Comparison of ENCODE assay signal across 8 mouse cellular contexts in genomic region chr4:141010526-141010925, GRCm38 (mm10). TPM values are rescaled to one million over a fixed set of nuclear protein-coding genes. Genes with fewer than 3 reads are reported as not detected.
A peak's percentile ranks its signal among the peaks of the same experiment; 100 is the strongest.
DNase-seq lines count a peak whose midpoint lies in the region; ATAC-seq and TF ChIP-seq lines count a peak whose summit lies in the region.

No protein-coding gene starts in this region.

- H3K9ac ChIP-seq in heart, postnatal 0 days (replicated peaks; ENCODE audit: low read depth, low read length), result peak overlapping the region; percentile 67
- peak overlapping the region; percentile 39; the same call in 1 of the 2 replicates for H3K9ac ChIP-seq in liver, embryonic 13.5 days

- H3K4me2 ChIP-seq in heart, postnatal 0 days (ENCODE audit: low read depth, low read length), result peak overlapping the region; percentile 82
- H3K4me2 ChIP-seq in liver, embryonic 13.5 days, result peak overlapping the region; percentile 62

- TF ChIP-seq POLR2A in cortical plate, adult 2 months (IDR thresholded peaks at IDR 0.05; ENCODE audit: extremely low read depth, insufficient read depth, low read length), result no peak
- no peak for TF ChIP-seq POLR2A in olfactory bulb, adult 2 months (IDR thresholded peaks at IDR 0.05; ENCODE audit: insufficient read depth, low read depth, low read length)

- H3K27me3 ChIP-seq in heart, postnatal 0 days (ENCODE audit: control insufficient read depth, insufficient read depth, low read length), result no peaks in the 10 kb centered on the region
- peaks cover 34% of the 10 kb centered on the region for H3K27me3 ChIP-seq in liver, embryonic 13.5 days

- no peaks in the 10 kb centered on the region for H3K9me3 ChIP-seq in heart, postnatal 0 days (replicated peaks; ENCODE audit: control insufficient read depth, low read length)
- no peaks in the 10 kb centered on the region for H3K9me3 ChIP-seq in liver, embryonic 13.5 days (replicated peaks)

- TF ChIP-seq CTCF in cortical plate, adult 2 months (IDR thresholded peaks at IDR 0.05; ENCODE audit: extremely low read depth, insufficient read depth, low read length), result no peak
- TF ChIP-seq CTCF in heart, postnatal 0 days (IDR thresholded peaks at IDR 0.05; ENCODE audit: low read depth), result no peak
- TF ChIP-seq CTCF in olfactory bulb, adult 2 months (IDR thresholded peaks at IDR 0.05; ENCODE audit: insufficient read depth, low read depth, low read length), result no peak

- no peak for TF ChIP-seq EP300 in heart, postnatal 0 days (IDR thresholded peaks at IDR 0.05; ENCODE audit: low read depth)

- no peak overlapping the region for H3K27ac ChIP-seq in cortical plate, adult 2 months (ENCODE audit: insufficient read depth, low read length)
- peak overlapping the region; percentile 68 for H3K27ac ChIP-seq in heart, postnatal 0 days (ENCODE audit: low read depth)
- H3K27ac ChIP-seq in liver, embryonic 13.5 days, result no peak overlapping the region
- no peak overlapping the region for H3K27ac ChIP-seq in olfactory bulb, adult 2 months (ENCODE audit: insufficient read depth, low read depth, low read length)

- DNase-seq in gastrocnemius, postnatal 14 days, result peak; percentile 62
- no peak for DNase-seq in gastrocnemius, postnatal 25 days
- DNase-seq in heart, postnatal 0 days (ENCODE audit: low spot score), result no peak
- no peak for DNase-seq in liver, embryonic 13.5 days
- no peak for DNase-seq in left cerebral cortex, adult 9 months (ENCODE audit: low spot score in 2 of 2)
- DNase-seq in gastrocnemius, postnatal 10 days, result no peak

- peaks cover 11% of the 10 kb centered on the region; the same call in 1 of the 2 replicates for H3K36me3 ChIP-seq in heart, postnatal 0 days (replicated peaks; ENCODE audit: control insufficient read depth, insufficient read depth, low read length)
- peaks cover 18% of the 10 kb centered on the region for H3K36me3 ChIP-seq in liver, embryonic 13.5 days

- H3K4me3 ChIP-seq in cortical plate, adult 2 months (ENCODE audit: insufficient read depth, low read length), result peak overlapping the region; percentile 59
- peak overlapping the region; percentile 58 for H3K4me3 ChIP-seq in heart, postnatal 0 days (ENCODE audit: low read depth, low read length)
- H3K4me3 ChIP-seq in liver, embryonic 13.5 days (replicated peaks), result peak overlapping the region; percentile 50
- H3K4me3 ChIP-seq in olfactory bulb, adult 2 months (ENCODE audit: insufficient read depth, low read depth, low read length), result peak overlapping the region; percentile 49

- WGBS in heart, postnatal 0 days, result 1% methylated on average over 26 of the region's 26 CpGs
- WGBS in liver, embryonic 13.5 days (ENCODE audit: insufficient replicate concordance), result 1% methylated on average over 26 of the region's 26 CpGs
- under 1% methylated on average over 26 of the region's 26 CpGs for WGBS in olfactory bulb, adult 2 months

- peaks cover 8% of the 10 kb centered on the region; the same call in 1 of the 2 replicates for H3K4me1 ChIP-seq in cortical plate, adult 2 months (ENCODE audit: control insufficient read depth, insufficient read depth, low read length)
- peaks cover 8% of the 10 kb centered on the region; the same call in 1 of the 2 replicates for H3K4me1 ChIP-seq in heart, postnatal 0 days (ENCODE audit: control insufficient read depth, insufficient read depth)
- H3K4me1 ChIP-seq in liver, embryonic 13.5 days (replicated peaks), result peaks cover 28% of the 10 kb centered on the region
- peaks cover 26% of the 10 kb centered on the region for H3K4me1 ChIP-seq in olfactory bulb, adult 2 months (ENCODE audit: control insufficient read depth, insufficient read depth, low read length)

- peak; percentile 45 for ATAC-seq in heart, postnatal 0 days (ENCODE audit: insufficient read depth, low read depth)
- ATAC-seq in liver, embryonic 13.5 days (ENCODE audit: low read depth), result no peak

- intact Hi-C loops in gastrocnemius, postnatal 14 days (cut with DNase I; ENCODE audit: low total_unique reads), result no loop called here

RNA-seq across cellular contexts. Expression of gene Mfap2, which starts 0.3 kb away (rescaled TPM):
- total RNA-seq in gastrocnemius, postnatal 14 days (2021), result 10 to 100 TPM; 33.9 to 47.3 TPM
- total RNA-seq in gastrocnemius, postnatal 25 days (2021), result 10 to 100 TPM; 11.9 to 13.3 TPM
- polyA plus RNA-seq in cortical plate, adult 2 months (2012; rRNA removed), result 9.6 and 10.9 TPM in 2 replicates
- total RNA-seq in heart, postnatal 0 days (2014; rRNA removed; ENCODE audit: low replicate concordance), result 45.0 and 47.8 TPM in 2 replicates
- 114 and 129 TPM in 2 replicates for polyA plus RNA-seq in heart, postnatal 0 days (2015; fragmentation: Nextera tagmentation; extraction: Ambion mirVana)
- 21.8 and 22.5 TPM in 2 replicates for polyA plus RNA-seq in liver, embryonic 13.5 days (2015; fragmentation: Nextera tagmentation; extraction: Ambion mirVana)
- polyA plus RNA-seq in olfactory bulb, adult 2 months (2012; ENCODE audit: insufficient read depth, insufficient read length, low replicate concordance, missing spikeins), result not detected in 2 replicates
- 10 to 100 TPM; 79.1 to 88.6 TPM for total RNA-seq in gastrocnemius, postnatal 10 days (2021)

RNA-seq across cellular contexts. Expression of gene Atp13a2, which starts 23.9 kb away (rescaled TPM):
- total RNA-seq in gastrocnemius, postnatal 14 days (2021), result 10 to 100 TPM; 16.1 to 17.0 TPM
- 10 to 100 TPM; 16.4 to 18.2 TPM for total RNA-seq in gastrocnemius, postnatal 25 days (2021)
- 180 and 187 TPM in 2 replicates for polyA plus RNA-seq in cortical plate, adult 2 months (2012; rRNA removed)
- 45.8 and 47.7 TPM in 2 replicates for total RNA-seq in heart, postnatal 0 days (2014; rRNA removed; ENCODE audit: low replicate concordance)
- 18.8 and 19.3 TPM in 2 replicates for polyA plus RNA-seq in heart, postnatal 0 days (2015; fragmentation: Nextera tagmentation; extraction: Ambion mirVana)
- 15.6 and 16.1 TPM in 2 replicates for polyA plus RNA-seq in liver, embryonic 13.5 days (2015; fragmentation: Nextera tagmentation; extraction: Ambion mirVana)
- polyA plus RNA-seq in olfactory bulb, adult 2 months (2012; ENCODE audit: insufficient read depth, insufficient read length, low replicate concordance, missing spikeins), result not detected in 2 replicates
- total RNA-seq in gastrocnemius, postnatal 10 days (2021), result 10 to 100 TPM; 19.1 to 25.9 TPM

RNA-seq across cellular contexts. Expression of gene Sdhb, which starts 49.5 kb away (rescaled TPM):
- total RNA-seq in gastrocnemius, postnatal 14 days (2021), result 100 to 1,000 TPM; 480 to 609 TPM
- 100 to 1,000 TPM; 613 to 621 TPM for total RNA-seq in gastrocnemius, postnatal 25 days (2021)
- polyA plus RNA-seq in cortical plate, adult 2 months (2012; rRNA removed), result 276 and 282 TPM in 2 replicates
- 893 and 947 TPM in 2 replicates for total RNA-seq in heart, postnatal 0 days (2014; rRNA removed; ENCODE audit: low replicate concordance)
- 1,828 and 1,869 TPM in 2 replicates for polyA plus RNA-seq in heart, postnatal 0 days (2015; fragmentation: Nextera tagmentation; extraction: Ambion mirVana)
- 242 TPM in 2 replicates for polyA plus RNA-seq in liver, embryonic 13.5 days (2015; fragmentation: Nextera tagmentation; extraction: Ambion mirVana)
- polyA plus RNA-seq in olfactory bulb, adult 2 months (2012; ENCODE audit: insufficient read depth, insufficient read length, low replicate concordance, missing spikeins), result not detected in 2 replicates
- total RNA-seq in gastrocnemius, postnatal 10 days (2021), result 100 to 1,000 TPM; 406 to 464 TPM

RNA-seq across cellular contexts. Expression of gene Crocc, which starts 49.8 kb away (rescaled TPM):
- total RNA-seq in gastrocnemius, postnatal 14 days (2021), result 1 to 10 TPM; 2.6 to 4.0 TPM
- 1 to 10 TPM; 1.8 to 2.4 TPM for total RNA-seq in gastrocnemius, postnatal 25 days (2021)
- 85.8 and 95.2 TPM in 2 replicates for polyA plus RNA-seq in cortical plate, adult 2 months (2012; rRNA removed)
- 4.6 and 4.9 TPM in 2 replicates for total RNA-seq in heart, postnatal 0 days (2014; rRNA removed; ENCODE audit: low replicate concordance)
- polyA plus RNA-seq in heart, postnatal 0 days (2015; fragmentation: Nextera tagmentation; extraction: Ambion mirVana), result 1.8 and 2.1 TPM in 2 replicates
- 0.48 and 0.59 TPM in 2 replicates for polyA plus RNA-seq in liver, embryonic 13.5 days (2015; fragmentation: Nextera tagmentation; extraction: Ambion mirVana)
- polyA plus RNA-seq in olfactory bulb, adult 2 months (2012; ENCODE audit: insufficient read depth, insufficient read length, low replicate concordance, missing spikeins), result not detected in 2 replicates
- total RNA-seq in gastrocnemius, postnatal 10 days (2021), result 1 to 10 TPM; 3.8 to 9.3 TPM
